Mouse (Mus musculus) telencephalon, adult 2 months (tissue): ENCODE measurements around the gene Med16.
A peak's percentile ranks its signal among the peaks of the same experiment; 100 is the strongest.

Experiments
- DNase-seq: peaks from one replicate; pipeline ENCODE4 v3.0.0-alpha.2; 2011; ENCODE audit warnings: low read depth, low spot score

The Med16 gene

DNA sequence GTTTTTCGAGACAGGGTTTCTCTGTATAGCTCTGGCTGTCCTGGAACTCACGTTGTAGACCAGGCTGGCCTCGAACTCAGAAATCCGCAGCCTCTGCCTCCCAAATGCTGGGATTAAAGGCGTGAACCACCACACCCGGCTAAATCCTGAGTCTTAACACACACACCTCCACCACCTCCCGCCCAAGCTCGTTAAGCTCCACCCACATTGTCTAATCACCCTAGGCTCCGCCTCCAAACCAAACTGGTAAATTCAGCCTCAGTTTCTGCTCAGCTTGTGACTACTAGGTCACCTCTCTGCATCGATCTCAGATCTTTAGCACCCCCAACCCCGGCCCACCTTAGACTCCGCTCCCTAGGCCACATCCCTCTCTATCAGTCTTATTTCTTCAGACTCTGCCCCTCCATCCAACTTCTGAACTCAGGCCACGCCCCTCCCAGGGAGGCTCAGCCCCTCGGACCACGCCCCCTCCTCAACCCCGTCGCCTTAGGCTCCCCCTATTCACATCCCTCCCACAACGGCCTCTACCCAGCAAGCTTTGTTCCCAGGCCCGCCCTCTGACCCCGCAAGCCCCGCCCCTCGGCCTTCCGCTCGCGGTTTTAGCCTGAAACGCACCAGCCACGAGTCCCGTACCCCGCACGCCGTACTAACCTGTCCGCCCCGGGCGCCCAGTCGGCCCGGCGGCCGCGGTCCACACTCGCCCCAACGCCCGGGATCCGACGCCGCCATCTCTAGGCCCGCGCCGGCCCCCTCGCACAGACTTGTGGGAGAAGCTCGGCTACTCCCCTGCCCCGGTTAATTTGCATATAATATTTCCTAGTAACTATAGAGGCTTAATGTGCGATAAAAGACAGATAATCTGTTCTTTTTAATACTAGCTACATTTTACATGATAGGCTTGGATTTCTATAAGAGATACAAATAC is at the start of gene Med16:
Gene Med16, minus strand, starts transcription at position 757 of the 925 bp plus-strand sequence.
- peak; percentile 96 for DNase-seq

DNA sequence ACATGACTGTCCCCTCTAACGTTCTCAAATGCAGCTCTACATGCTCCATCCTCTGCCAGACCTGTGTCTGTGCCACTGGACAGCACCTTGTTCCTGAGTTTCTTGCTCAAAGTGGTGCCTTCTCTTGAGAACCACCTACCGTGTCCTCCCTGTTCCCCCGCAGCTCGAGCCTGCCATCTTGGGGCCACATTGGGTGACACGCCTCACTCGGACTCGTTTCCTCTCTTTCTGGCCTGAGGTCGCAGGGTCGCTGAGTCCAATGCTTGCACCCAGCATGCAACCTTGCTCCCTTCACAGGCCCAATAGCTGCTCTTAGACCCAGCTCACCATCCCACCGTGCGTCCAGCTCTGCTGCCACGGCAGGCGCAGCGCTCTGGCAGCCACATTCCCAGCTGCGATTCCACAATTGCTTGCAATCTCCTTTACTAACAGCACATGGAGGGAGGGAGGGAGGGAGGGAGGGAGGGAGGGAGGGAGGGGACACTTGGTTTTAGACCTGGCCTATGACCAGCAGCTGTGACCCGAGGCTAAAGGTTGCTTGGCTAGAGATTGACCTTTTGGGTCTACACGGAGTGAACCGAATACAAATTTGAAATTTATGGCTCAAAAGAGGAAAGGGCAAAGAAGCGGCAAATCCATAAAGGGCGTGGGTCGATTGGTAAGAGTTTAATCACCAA is 49.6 kb upstream of the Med16 start:
- DNase-seq: no peak

DNA sequence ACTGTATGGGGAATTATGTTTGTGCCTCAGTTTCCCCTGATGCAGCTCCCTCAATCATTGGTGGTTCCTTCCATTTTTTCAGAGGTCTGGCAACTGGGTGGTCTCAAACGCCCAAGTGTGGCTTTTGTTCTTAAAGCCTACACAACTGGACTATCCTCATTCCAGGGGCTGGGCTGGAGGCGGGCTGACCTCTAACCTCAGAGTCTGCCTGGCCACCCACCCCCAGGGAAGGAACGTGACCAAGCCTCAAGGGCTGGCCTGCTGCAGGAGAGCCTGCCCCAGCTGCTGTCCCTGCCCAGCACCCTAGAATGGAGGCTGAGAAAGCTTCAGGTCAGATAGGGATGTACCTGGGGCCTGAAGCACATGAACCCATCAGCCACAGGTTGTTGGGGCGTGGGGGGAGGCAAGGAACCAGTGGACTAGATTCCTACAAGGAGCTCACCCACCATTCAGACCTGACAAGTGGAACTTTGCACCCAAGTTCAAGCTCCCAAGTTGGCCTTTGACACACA is 48.0 kb upstream of the Med16 start:
- DNase-seq: no peak

DNA sequence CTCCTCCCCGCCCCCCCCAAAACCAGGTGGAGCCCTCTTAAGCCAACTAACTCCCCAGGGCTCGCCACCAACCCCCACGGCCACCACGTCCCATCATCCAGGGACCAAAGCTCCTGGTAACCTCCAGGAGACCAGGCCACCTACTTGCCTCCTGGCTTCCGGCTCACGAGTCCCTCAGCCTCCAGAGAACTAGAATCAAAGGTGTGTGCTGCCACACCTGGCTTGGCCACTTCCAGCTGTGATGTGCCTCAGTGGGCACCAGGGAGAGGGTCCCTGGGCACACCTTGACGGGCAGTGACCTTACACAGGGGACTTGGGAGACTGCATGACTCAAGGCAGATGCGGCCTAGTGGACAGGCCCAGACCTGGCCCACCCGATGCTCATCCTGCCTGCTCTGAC is 47.0 kb upstream of the Med16 start:
- DNase-seq: no peak

DNA sequence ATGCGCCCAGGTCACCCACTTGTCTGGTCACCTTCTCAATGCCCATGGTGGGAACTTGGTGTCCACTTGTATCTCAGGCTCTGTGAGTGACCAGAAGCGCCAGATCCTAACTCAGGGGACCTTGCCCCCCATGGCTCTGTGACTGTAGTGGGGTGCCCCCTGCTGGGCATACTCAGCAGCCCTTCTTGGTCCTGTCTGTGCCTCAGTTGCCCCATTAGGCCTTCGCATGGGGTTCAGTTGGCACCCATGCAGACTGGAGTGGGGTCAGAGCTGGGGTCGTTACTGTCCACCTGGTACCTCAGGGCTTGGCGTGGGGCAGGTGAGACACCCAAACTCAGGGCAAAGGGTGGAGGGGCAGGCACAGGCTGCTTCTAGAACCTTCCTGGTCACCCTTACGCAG is 45.2 kb upstream of the Med16 start:
- DNase-seq: no peak

DNA sequence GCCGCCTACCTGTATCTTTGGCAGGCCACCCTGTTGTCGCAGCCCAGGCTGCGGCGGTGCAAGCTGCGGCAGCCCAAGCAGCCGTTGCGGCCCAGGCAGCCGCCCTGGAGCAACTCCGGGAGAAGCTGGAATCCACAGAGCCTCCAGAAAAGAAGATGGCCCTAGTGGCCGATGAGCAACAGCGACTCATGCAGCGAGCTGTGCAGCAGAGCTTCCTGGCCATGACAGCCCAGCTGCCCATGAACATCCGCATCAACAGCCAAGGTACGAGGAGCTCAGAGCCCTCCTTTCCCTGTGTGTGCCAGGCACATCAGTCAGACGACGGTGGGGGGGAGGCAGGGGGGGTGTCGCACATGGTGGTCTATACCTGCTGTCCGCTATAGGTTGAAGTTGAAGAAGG is 41.9 kb upstream of the Med16 start:
- DNase-seq: no peak

DNA sequence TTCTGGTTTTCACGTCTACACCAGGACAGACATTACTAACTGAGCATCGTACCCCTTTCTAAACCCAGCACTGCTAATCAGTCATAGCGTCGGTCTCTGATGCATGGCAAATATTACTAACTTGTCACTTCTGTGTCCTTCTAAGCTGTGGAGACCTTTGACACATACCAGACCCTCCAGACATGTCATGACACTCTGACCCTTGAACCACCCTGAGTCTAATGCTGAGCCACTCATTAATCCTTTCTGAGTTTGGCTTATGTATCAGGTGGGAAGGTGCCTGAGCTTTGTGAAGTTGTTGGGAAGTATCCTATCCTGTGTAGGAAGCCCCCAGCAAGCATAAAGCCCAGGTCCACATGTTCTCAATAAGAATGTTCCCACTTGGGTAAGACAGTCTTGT is 41.1 kb upstream of the Med16 start:
- no peak for DNase-seq

DNA sequence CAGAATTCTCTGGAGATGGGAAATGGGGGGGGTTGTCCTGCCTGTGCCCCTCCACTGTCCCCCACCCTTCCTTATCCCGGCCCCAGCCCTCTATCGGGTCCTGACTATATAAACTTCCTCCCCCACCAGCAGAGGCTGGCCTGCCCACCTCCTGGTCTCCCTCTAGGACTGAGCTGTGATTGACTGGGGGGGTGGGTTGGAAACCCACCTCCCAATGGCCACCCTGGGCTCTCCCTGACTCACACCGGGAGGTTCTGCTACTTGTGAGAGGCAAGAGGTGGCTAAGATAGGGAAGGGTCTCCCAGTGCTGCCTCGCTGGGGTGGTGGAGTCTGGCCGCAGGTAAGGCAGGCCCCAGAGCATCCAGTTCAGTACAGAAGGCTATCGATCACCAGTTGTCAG is 38.8 kb upstream of the Med16 start:
- no peak for DNase-seq

DNA sequence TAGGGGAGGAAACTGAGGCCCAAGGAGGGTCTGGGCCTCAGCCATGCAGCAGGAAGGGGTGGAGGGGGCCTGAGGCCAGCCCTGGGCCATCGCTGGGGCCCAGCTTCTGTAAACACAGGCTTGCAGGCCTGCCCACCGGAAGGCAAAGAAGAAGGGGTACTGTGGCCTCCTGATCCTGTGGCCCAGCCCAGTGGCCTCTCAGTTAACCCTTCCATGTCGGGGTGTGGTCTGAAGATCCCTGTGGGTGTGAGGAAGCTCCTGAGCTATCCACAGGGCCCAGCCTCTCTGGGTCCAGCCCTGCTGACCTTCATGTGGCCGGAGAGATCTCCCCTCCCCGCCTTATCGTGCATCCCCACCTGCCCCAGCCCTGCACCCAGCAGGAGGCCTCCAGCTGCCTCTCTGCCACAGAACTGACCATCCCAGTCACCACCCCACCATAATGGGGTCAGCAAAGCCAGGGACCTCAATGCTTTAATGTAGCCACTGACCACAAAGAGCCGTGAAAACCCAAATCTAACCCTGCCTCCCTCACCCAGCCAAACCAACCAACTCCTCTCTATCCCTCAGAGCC is 38.1 kb upstream of the Med16 start:
- no peak for DNase-seq

DNA sequence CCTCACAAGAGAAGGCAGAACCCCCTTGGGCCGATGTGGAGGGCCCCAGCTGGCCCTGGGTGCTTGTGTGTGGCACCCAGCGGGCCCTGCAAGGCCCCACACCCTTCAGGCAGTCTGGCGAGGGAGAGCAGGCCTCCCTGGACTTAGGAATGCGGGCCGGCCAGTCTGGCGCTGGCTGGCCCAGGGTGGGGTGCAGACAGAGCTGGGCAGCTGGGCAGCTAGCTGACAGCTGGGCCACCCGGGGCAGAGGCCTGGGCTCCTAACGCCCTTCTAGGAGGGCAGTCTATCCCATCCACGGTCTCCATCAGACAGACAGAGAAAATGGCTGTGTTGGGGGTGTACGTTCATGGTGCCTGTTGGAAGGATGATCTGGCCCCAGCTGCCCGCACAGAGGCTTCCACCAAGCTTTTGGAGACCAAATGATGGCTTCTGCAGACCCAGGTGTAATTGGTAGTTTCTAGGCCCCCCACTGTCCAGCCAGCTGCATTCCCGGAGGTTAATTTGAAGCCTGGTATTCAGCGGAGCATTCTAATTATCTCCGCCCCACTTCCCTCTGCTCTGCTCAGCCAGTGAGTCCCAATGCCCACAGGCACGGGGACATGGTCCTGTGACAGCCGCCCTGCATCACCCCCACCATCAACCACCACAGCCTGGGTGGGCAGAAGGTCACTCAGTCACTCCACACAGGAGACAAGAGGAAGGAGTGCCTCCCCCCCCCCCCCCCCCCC is 36.9 kb upstream of the Med16 start:
- no peak for DNase-seq

DNA sequence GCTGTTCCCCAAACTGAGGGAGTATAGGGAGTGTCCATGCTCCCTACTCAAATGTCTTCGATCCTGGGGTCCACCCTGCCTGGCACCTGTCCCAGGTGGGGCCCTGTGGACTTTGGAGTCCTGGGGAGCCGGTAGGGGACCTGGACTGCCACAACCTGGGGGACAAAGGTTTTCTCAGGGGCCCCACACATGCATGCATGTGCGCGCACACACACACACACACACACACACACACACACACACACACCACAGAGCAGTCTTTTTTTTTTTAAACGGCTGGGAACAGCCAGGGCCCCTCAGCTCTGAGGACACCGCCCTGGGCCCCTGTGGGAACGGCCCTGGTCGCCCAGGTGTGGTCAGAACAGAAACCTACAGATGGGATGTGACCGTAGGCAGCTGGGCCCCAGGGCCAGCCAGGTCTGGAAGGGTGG is 34.8 kb upstream of the Med16 start:
- no peak for DNase-seq

DNA sequence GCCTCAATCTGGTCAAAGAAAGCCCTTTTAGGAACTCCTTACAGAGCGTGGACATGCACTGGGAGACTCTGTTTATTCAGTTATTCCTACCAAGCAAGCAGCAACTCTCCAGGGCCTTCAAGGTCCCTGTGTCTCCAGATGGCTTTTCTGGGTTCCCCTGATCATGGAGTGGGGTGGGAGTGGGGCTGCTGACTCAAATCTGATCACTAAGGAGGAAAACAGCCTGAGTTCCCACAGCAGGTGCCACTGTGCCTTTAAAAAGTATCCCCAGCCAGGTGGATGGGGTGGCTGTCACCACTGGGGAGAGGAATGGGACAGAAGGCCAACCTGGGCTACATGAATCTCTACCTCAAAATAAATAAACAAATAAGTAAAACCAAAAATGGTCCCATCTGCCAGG is 34.3 kb upstream of the Med16 start:
- DNase-seq: no peak

DNA sequence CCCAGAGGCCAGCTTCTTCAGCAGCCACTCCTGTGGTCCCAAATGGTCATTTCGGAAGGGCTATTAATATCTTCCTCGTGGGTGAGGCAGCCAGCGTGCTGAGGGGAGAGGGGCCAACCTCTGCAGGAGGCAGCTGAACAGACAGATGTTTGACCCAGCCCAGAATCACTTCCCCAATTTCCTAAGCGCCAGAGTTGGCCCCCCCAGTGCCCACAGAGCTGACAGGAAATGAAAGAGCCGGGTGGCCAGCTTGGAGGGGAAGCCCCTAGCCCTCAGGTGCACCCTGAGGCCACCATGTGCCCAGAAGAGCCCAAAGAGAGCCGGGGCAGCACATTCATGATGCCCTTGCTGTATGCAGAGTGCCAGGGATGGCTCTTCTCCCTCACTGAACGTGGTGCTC is 32.0 kb upstream of the Med16 start:
- no peak for DNase-seq

DNA sequence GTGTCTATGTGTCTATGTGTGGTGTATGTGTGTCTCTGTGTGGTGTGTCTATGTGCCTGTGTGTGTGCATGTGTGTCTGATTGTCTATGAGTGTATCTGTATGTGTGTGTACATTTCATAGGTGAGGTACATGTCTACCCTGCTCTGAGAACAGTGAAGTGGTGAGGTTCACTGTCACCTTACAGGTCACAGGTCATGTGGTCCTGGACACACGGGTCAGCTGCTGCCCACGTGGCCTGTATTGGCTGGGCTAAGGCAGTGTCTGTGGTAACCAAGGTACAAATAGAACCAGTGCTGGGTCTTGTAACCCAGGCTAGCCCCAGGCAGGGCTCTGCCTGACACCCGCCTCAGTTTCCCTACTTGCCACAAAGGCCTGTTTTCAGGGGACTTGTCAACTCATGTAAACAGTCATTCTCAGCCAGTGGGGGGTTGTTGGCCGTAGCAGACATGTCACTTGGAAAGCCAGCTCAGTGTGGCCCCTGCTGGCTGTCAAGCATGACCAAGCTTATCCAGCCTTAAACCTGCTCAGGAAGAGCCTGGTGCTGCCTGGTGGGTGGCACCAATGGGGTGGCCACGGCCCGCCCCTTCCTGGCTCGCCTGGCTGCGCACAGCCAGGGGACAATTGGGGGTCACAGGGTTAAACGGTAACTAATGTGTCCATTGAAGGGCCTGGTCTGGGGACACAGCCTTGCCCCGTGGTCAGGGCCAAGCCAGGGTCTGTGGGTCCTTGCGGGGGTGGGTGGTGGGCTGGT is 29.2 kb upstream of the Med16 start:
- no peak for DNase-seq

DNA sequence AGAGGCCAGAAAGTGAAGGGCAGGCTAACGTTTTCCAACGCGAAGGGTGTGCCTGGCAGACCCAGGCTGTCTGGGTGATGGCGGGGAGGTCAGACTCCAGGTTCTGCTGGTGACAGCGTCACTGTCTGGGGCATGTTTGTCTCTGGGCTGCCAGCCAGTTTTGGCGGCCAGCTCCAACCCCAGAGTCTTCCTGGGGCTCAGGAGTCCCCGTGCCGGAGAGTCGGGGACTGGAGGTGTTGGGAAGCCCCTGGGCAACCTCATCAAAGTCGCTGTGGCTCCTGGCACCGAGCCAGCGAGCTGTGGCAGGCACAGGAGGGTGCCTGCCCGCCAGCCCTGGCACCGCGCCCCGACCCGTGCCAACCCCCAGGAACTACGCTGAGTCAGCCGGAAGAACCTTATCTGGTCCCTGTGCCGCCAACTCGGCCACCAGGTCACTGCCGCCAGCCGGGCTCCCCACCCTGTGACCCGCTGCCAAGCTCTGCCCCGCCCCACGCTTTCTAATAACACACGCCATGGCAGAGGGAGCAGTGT is 28.3 kb upstream of the Med16 start:
- no peak for DNase-seq

DNA sequence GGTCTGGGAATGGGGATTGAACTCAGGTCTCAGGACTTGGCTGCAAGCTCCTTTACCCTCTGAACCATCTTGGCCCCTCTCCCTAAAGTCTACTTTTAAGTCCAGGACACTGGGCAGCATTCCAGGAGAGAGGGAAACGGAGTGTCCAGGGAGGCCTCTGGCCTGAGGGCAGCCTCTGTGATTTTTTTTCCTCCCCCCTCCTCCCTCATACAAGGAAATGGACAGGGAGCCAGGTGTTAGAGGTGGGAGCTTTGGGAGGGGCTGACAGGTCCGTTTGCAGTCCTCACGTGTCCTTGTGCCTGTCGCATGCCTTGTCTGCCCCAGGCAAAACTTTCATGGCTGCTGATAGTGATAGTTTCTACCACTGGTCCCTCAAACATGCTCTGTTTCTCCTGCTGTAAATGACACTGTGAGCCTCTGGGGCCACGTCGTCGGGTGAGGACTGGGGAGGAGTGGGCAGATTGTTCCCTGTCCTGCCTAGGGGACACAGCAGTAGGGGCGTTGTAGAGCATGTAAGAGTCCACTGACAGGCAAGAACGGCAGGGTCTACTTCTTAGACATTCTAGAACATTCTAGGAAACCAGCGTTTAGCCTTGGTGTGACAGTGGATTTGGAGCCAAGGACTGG is 27.7 kb upstream of the Med16 start:
- no peak for DNase-seq

DNA sequence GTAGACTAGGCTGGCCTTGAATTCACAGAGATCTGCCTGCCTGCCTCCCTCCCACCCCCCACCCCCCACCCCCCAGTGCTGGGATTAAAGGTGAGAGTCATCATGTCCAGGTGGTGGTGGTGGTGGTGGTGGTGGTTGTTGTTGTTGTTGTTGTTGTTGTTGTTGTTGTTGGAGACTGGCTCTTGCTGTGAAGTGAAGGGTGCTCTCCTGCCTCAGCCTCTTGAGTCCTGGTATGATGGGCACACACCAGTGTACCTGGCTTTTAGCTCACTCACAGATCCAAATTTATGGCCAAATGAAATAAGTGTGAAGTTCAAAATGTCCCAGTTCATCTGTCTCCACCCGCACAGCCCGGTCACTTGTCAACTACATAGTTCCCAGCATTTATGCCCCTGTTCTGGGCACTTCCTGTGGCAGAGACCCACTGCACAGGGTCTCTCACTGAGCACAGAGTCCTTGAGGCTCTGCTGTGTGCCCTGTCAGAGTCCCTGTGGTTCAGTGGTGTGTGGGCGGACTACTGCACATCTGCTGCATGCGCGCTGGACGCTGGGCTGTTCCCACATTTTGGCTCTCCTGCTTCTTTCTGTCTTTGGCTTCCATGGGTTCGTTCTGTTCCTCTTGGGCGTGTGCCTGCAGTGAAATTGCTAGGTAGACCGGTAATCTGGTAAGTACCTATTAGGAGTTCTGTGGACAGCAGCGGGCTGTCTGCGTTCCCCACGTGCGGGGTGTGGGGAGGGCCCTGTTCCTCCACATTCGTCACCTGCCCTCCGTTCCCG is 26.3 kb upstream of the Med16 start:
- DNase-seq: no peak

DNA sequence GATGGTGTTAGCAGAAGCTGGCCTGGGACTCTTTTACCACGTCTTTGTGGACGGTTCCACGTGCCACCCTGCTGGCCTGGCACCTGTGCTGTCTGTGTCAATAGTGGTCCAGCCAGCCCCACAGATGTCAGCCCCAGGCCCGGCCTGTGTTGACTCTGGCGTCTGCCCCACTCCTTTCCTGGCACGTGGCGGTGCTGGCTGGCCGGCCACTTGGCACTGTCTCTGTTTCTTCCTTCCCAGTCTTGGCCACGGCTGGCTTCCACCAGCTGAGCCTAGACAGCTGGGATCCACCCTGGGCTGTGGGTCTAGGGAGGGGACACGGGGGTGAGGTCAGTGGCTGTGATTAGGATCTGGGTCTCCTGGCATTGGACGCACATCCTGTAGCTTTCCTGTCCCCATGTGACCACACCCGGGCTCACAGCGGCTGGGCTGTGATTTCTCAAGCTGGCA is 25.6 kb upstream of the Med16 start:
- no peak for DNase-seq

DNA sequence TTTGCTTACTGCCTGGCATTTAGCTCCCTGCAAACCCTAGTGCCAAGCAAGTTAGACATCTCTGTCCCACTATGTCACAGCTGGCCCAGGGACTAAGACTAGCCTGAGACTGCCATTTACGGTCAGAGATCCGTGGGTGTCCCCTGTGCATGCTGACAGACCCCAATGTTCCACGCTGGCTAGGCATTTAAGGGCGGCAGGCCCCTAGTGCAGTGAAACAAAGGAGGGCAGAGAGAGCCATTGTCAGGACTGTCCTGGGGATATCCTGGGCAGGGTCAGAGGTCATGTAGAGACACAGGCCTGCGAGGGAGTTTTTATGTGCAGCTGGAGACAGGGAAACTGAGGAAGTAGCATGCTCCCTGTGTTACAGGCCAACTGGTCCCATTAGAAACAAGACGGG is 25.1 kb upstream of the Med16 start:
- no peak for DNase-seq
